Mouse (Mus musculus): ENCODE measurements around the gene Rdh16f1.
"Not testable (repeated sequence)": the region's sequence is repeated elsewhere in the genome, so short reads cannot be mapped to it uniquely, and the experiment has no call there.

Gene Rdh16f1

GRCm38 (mm10) chr10:127829121-127829520, 69.5 kb downstream of the Rdh16f1 start:
- DNase-seq (ENCODE audit: low spot score in 2 of 2): no peak

GRCm38 (mm10) chr10:127834186-127834585, 74.6 kb downstream of the Rdh16f1 start:
- not testable (repeated sequence) for DNase-seq (ENCODE audit: low spot score in 2 of 2)

GRCm38 (mm10) chr10:127835292-127835691, 75.7 kb downstream of the Rdh16f1 start:
- no peak for DNase-seq (ENCODE audit: low spot score in 2 of 2)

- not testable (repeated sequence) for DNase-seq (ENCODE audit: low spot score in 2 of 2)
These were observed 78.2 kb downstream of the Rdh16f1 start for GRCm38 (mm10) chr10:127837793-127838192.

- no peak for DNase-seq (ENCODE audit: low spot score in 2 of 2)
These were observed 79.0 kb downstream of the Rdh16f1 start for GRCm38 (mm10) chr10:127838539-127838938.

GRCm38 (mm10) chr10:127840776-127841175, 81.2 kb downstream of the Rdh16f1 start:
- DNase-seq (ENCODE audit: low spot score in 2 of 2): no peak
